Mouse (Mus musculus) spleen, adult 2 months (tissue): ENCODE results near the gene Gan.

Experiments
- CTCF ChIP-seq: fragments of 200-500 bp; IDR thresholded peaks from 2 replicates; pipeline ENCODE4 v1.5.1; 2011; ENCODE audit warnings: mild to moderate bottlenecking, inconsistent platforms; ENCODE audit not compliant: insufficient read depth, insufficient read length, insufficient replicate concordance; ENCODE audit errors: extremely low read depth
- POLR2A ChIP-seq: fragments of 200-500 bp; IDR thresholded peaks from 2 replicates; pipeline ENCODE4 v1.6.1; 2011; ENCODE audit warnings: low read depth, low read length, inconsistent platforms

DNA sequence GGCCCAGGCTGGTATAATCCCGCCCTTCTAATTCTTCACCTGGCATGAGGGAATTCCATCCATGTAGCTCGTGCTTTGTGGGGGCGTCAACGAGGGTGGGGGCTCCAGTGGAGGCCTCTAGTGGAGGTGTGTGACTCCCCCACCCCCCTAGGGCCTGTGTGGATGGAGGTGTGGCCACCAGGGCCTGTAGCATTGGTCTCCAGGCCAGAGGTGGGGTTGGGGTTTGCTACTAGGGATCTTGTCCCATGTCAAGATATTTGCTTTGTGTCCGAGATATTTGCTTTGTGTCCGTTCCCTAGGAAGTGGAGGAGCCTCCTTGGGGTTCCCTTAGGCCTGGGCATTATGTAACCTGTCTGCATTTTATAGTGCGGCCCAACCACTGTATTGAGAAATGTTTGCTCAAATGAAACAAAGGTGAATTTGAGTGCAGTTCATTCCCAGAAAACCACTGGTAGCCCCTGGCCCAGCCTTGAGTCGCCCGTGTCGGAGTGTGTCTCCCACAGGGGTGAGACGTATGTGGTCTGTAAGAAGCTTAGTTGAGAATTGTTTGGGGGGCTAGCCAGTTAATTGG lies 101.6 kb downstream of the Gan start:
- TF ChIP-seq POLR2A (no peak), CTCF (no peak)
